Mouse (Mus musculus) E14TG2a.4 (cell line): ENCODE measurements around the gene Ptprcap.
A peak's percentile ranks its signal among the peaks of the same experiment; 100 is the strongest.

ENCODE experiments used
- H3K27me3 ChIP-seq: 2 replicates; pipeline ENCODE4 v1.6.1; 2014; ENCODE audit warnings: low read length, control low read depth; ENCODE audit not compliant: insufficient read depth
- H3K36me3 ChIP-seq: 2 replicates; pipeline ENCODE4 v1.6.1; 2014; ENCODE audit warnings: low read length, control low read depth; ENCODE audit not compliant: insufficient read depth
- H3K4me1 ChIP-seq: replicated peaks from 2 replicates; pipeline ENCODE4 v1.6.1; 2014; ENCODE audit warnings: low read depth, low read length, control low read depth
- H3K4me3 ChIP-seq: replicated peaks from 2 replicates; pipeline ENCODE4 v1.5.1; 2014; ENCODE audit warnings: mild to moderate bottlenecking, low read length
- H3K9me3 ChIP-seq: 2 replicates; pipeline ENCODE4 v1.6.1; 2014; ENCODE audit warnings: low read length, control low read depth
- CTCF ChIP-seq: conservative IDR thresholded peaks from 2 replicates; pipeline ENCODE4 v1.5.1; 2014; ENCODE audit warnings: low read length
- NANOG ChIP-seq: IDR thresholded peaks from 2 replicates; pipeline ENCODE4 v1.6.1; 2014; ENCODE audit warnings: borderline replicate concordance, low read length, mixed read lengths
- POU5F1 ChIP-seq: IDR thresholded peaks from 2 replicates; pipeline ENCODE4 v1.6.1; 2014; ENCODE audit warnings: low read length, borderline replicate concordance

Ptprcap gene

GRCm38 (mm10) chr19:4155223-4156072 is 2.0 kb downstream of the Ptprcap start:
- Histone ChIP-seq H3K9me3 (no peaks in the 10 kb centered on the region), H3K4me3 (peak overlapping the region; percentile 72), H3K36me3 (peaks cover 82% of the 10 kb centered on the region), H3K27me3 (no peaks in the 10 kb centered on the region), H3K4me1 (peaks cover 71% of the 10 kb centered on the region)
- TF ChIP-seq CTCF (no peak), NANOG (no peak), POU5F1 (no peak)

GRCm38 (mm10) chr19:4156073-4156579 is 2.7 kb downstream of the Ptprcap start:
- Histone ChIP-seq H3K4me1 (peaks cover 68% of the 10 kb centered on the region), H3K4me3 (peak overlapping the region; percentile 72), H3K27me3 (no peaks in the 10 kb centered on the region), H3K9me3 (no peaks in the 10 kb centered on the region), H3K36me3 (peaks cover 82% of the 10 kb centered on the region)
- no peak for TF ChIP-seq CTCF
- TF ChIP-seq POU5F1 = no peak
- TF ChIP-seq NANOG = no peak

GRCm38 (mm10) chr19:4156771-4157170 is 3.4 kb downstream of the Ptprcap start:
- Histone ChIP-seq H3K9me3 (no peaks in the 10 kb centered on the region), H3K4me1 (peaks cover 68% of the 10 kb centered on the region), H3K27me3 (no peaks in the 10 kb centered on the region), H3K36me3 (peaks cover 84% of the 10 kb centered on the region), H3K4me3 (no peak overlapping the region)
- TF ChIP-seq POU5F1 (no peak), NANOG (no peak)

GRCm38 (mm10) chr19:4159049-4159448 is 5.6 kb downstream of the Ptprcap start:
- Histone ChIP-seq H3K9me3 (no peaks in the 10 kb centered on the region), H3K27me3 (no peaks in the 10 kb centered on the region)

GRCm38 (mm10) chr19:4162646-4163542 is 9.5 kb downstream of the Ptprcap start, which contains the start of gene Rps6kb2:
Gene Rps6kb2 (minus strand): TSS chr19:4163354.
- Histone ChIP-seq H3K9me3 (no peaks in the 10 kb centered on the region), H3K36me3 (peaks cover 38% of the 10 kb centered on the region), H3K27me3 (no peaks in the 10 kb centered on the region), H3K4me3 (peak within 1 kb of the TSS; percentile 89), H3K4me1 (peaks cover 60% of the 10 kb centered on the region)
- TF ChIP-seq NANOG = no peak
- no peak for TF ChIP-seq POU5F1
- TF ChIP-seq CTCF = no peak

More at GRCm38 (mm10) chr19:4159049-4159448, 5.6 kb downstream of the Ptprcap start:
- no peak overlapping the region for H3K4me3 ChIP-seq
- TF ChIP-seq NANOG = no peak
- TF ChIP-seq CTCF = no peak
- no peak for TF ChIP-seq POU5F1
- H3K36me3 ChIP-seq = peaks cover 64% of the 10 kb centered on the region
- H3K4me1 ChIP-seq = peaks cover 63% of the 10 kb centered on the region

GRCm38 (mm10) chr19:4163543-4163887 is 10.1 kb downstream of the Ptprcap start:
- no peaks in the 10 kb centered on the region for H3K27me3 ChIP-seq
- no peak for TF ChIP-seq CTCF
- no peak for TF ChIP-seq POU5F1
- TF ChIP-seq NANOG = no peak
- peaks cover 32% of the 10 kb centered on the region for H3K36me3 ChIP-seq
- H3K4me1 ChIP-seq = peaks cover 66% of the 10 kb centered on the region
- H3K4me3 ChIP-seq = peak overlapping the region; percentile 89
- H3K9me3 ChIP-seq = no peaks in the 10 kb centered on the region

- H3K4me3 ChIP-seq = peak overlapping the region; percentile 89
- H3K9me3 ChIP-seq = no peaks in the 10 kb centered on the region
- peaks cover 26% of the 10 kb centered on the region for H3K36me3 ChIP-seq
- no peaks in the 10 kb centered on the region for H3K27me3 ChIP-seq
- H3K4me1 ChIP-seq = peaks cover 70% of the 10 kb centered on the region
- TF ChIP-seq POU5F1 (no peak), CTCF (no peak), NANOG (no peak)
Observed at GRCm38 (mm10) chr19:4164100-4164499, 10.7 kb downstream of the Ptprcap start.

GRCm38 (mm10) chr19:4164721-4165120 is 11.3 kb downstream of the Ptprcap start:
- no peak for TF ChIP-seq POU5F1
- TF ChIP-seq NANOG = no peak
- TF ChIP-seq CTCF = no peak
- H3K4me1 ChIP-seq = peaks cover 70% of the 10 kb centered on the region
- H3K9me3 ChIP-seq = no peaks in the 10 kb centered on the region
- no peaks in the 10 kb centered on the region for H3K27me3 ChIP-seq
- H3K36me3 ChIP-seq = peaks cover 20% of the 10 kb centered on the region
- no peak overlapping the region for H3K4me3 ChIP-seq
